Comparison of ENCODE assay signal across 8 mouse cellular contexts in the genomic region with DNA sequence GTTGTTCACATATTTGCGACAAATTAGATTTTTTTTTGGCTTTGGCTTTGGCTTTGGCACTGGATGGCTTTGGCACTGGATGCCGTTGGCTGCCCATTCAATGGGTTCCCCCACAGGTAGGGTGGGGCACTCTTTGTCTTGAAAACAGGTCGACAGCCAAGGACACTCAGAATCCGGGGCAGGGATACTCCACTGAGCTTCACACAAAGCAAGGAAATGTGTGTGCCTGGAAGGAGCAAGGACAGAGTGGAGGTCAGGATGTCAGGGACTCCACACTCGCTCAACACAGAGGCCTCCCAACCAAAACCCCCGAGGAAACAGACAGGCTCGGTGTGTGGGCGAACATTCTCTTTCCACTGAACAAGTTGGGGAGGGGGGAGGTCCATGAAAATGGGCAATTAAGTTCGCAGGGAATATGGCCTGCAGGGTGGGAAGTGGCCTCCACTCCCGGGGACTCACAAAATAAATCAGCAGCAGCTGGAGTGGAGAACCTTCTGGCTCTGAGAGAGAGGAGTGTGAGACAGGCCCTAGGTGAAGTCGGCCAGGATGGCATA. TPM values are rescaled to one million over a fixed set of nuclear protein-coding genes. Genes with fewer than 3 reads are reported as not detected.
DNase-seq lines count a peak whose midpoint lies in the region; ATAC-seq and TF ChIP-seq lines count a peak whose summit lies in the region.
"Had no signal": no experiment of that assay in that cellular context is flagged by ENCODE, and none has a peak within 500 bp of the region (broad histone marks: within the 10 kb centered on the region; RNA-seq: fewer than 3 reads in every experiment).

No protein-coding gene starts in this region.

- H3K36me3 ChIP-seq in kidney, embryonic 14.5 days (ENCODE audit: control insufficient read depth, insufficient read depth, low read length), result 0 out of 2 replicates have a peak, but pooled peaks cover 2% of the 10 kb centered on the region
- H3K36me3 ChIP-seq in heart, embryonic 13.5 days, result peaks cover 34% of the 10 kb centered on the region
- peaks cover 5% of the 10 kb centered on the region for H3K36me3 ChIP-seq in limb, embryonic 14.5 days (ENCODE audit: control insufficient read depth, insufficient read depth, low read length)

- H3K4me1 ChIP-seq in kidney, embryonic 14.5 days (ENCODE audit: control insufficient read depth, insufficient read depth, low read length), result peaks cover 13% of the 10 kb centered on the region
- peaks cover 48% of the 10 kb centered on the region for H3K4me1 ChIP-seq in heart, embryonic 13.5 days
- H3K4me1 ChIP-seq in limb, embryonic 14.5 days (ENCODE audit: control insufficient read depth, insufficient read depth, low read length), result peaks cover 60% of the 10 kb centered on the region

- intact Hi-C loops in left cerebral cortex, postnatal 36 days (cut with DNase I), result no loop called here

- H3K4me3 ChIP-seq in kidney, embryonic 14.5 days (ENCODE audit: low read length), result no peak overlapping the region
- no peak overlapping the region for H3K4me3 ChIP-seq in heart, embryonic 13.5 days
- H3K4me3 ChIP-seq in limb, embryonic 14.5 days (replicated peaks; ENCODE audit: low read length), result no peak overlapping the region

- no peak for TF ChIP-seq POLR2A in brain, embryonic 14.5 days (IDR thresholded peaks at IDR 0.05; ENCODE audit: borderline replicate concordance, extremely low read depth, insufficient read depth, insufficient read length, poor library complexity, severe bottlenecking)
- TF ChIP-seq POLR2A in limb, embryonic 14.5 days (IDR thresholded peaks at IDR 0.05; ENCODE audit: borderline replicate concordance, extremely low read depth, insufficient read depth, insufficient read length), result no peak

- ATAC-seq in kidney, embryonic 14.5 days (ENCODE audit: low FRiP score, low TSS enrichment), result no peak
- 0 out of 2 replicates have a peak, but pooled peaks have one; percentile 18 for ATAC-seq in heart, embryonic 13.5 days (ENCODE audit: extremely low read depth, insufficient number of reproducible peaks, low FRiP score, low TSS enrichment)
- ATAC-seq in limb, embryonic 14.5 days (ENCODE audit: low FRiP score, low read depth), result peak; percentile 45

- no peak overlapping the region for H3K4me2 ChIP-seq in kidney, embryonic 14.5 days (replicated peaks; ENCODE audit: low read depth, low read length)
- no peak overlapping the region for H3K4me2 ChIP-seq in heart, embryonic 13.5 days
- no peak overlapping the region for H3K4me2 ChIP-seq in limb, embryonic 14.5 days (replicated peaks; ENCODE audit: low read depth, low read length, severe bottlenecking)

- H3K9me3 ChIP-seq in kidney, embryonic 14.5 days (ENCODE audit: control insufficient read depth, low read length), result no peaks in the 10 kb centered on the region
- H3K9me3 ChIP-seq in heart, embryonic 13.5 days, result no peaks in the 10 kb centered on the region
- no peaks in the 10 kb centered on the region for H3K9me3 ChIP-seq in limb, embryonic 14.5 days (ENCODE audit: control insufficient read depth, low read length)

- no peak overlapping the region for H3K27ac ChIP-seq in kidney, embryonic 14.5 days (ENCODE audit: low read depth, low read length)
- H3K27ac ChIP-seq in heart, embryonic 13.5 days (replicated peaks), result no peak overlapping the region
- H3K27ac ChIP-seq in limb, embryonic 14.5 days (replicated peaks; ENCODE audit: low read depth, low read length), result peak overlapping the region; percentile 68
- H3K27ac ChIP-seq: macrophage had no signal

- H3K27me3 ChIP-seq in kidney, embryonic 14.5 days (ENCODE audit: control insufficient read depth, insufficient read depth, low read length), result 0 out of 2 replicates have a peak, but pooled peaks cover 4% of the 10 kb centered on the region
- no peaks in the 10 kb centered on the region for H3K27me3 ChIP-seq in heart, embryonic 13.5 days (replicated peaks)
- H3K27me3 ChIP-seq in limb, embryonic 14.5 days (ENCODE audit: control insufficient read depth, insufficient read depth, low read length), result 0 out of 2 replicates have a peak, but pooled peaks cover 4% of the 10 kb centered on the region

- DNase-seq in kidney, adult 11 months, result peak; percentile 23
- DNase-seq in brain, embryonic 14.5 days (ENCODE audit: low read depth), result peak; percentile 25
- DNase-seq in limb, embryonic 14.5 days (ENCODE audit: low spot score), result peak; percentile 48
- no peak for DNase-seq in urinary bladder, adult 18-20 months (ENCODE audit: low spot score in 2 of 2)
- no peak for DNase-seq in left cerebral cortex, postnatal 36 days (ENCODE audit: low spot score in 2 of 2)

- no peak overlapping the region for H3K9ac ChIP-seq in kidney, embryonic 14.5 days (ENCODE audit: low read depth, low read length)
- H3K9ac ChIP-seq in heart, embryonic 13.5 days, result peak overlapping the region; percentile 37; the same call in 1 of the 2 replicates
- H3K9ac ChIP-seq in limb, embryonic 14.5 days (ENCODE audit: low read depth, low read length, severe bottlenecking), result 0 out of 2 replicates have a peak overlapping the region, but pooled peaks have one; percentile 21

- no peak for TF ChIP-seq CTCF in brain, embryonic 14.5 days (IDR thresholded peaks at IDR 0.05; ENCODE audit: borderline replicate concordance, extremely low read depth, insufficient read depth, insufficient read length)

- WGBS in kidney, embryonic 14.5 days, result 28% methylated on average over 11 of the region's 11 CpGs
- WGBS in heart, embryonic 13.5 days, result 63% methylated on average over 11 of the region's 11 CpGs
- 18% methylated on average over 11 of the region's 11 CpGs for WGBS in limb, embryonic 14.5 days

RNA-seq across cellular contexts. Expression of a gene that starts 52.0 kb away (rescaled TPM):
- polyA plus RNA-seq in kidney, embryonic 14.5 days (2014; fragmentation: Nextera tagmentation; extraction: Ambion mirVana), result 0.34 and 0.73 TPM in 2 replicates
- 0.37 and 0.51 TPM in 2 replicates for polyA plus RNA-seq in brain, embryonic 14.5 days (2012; rRNA removed)
- 0.24 and 0.39 TPM in 2 replicates for polyA plus RNA-seq in heart, embryonic 13.5 days (2015; fragmentation: Nextera tagmentation; extraction: Ambion mirVana)
- 1.3 and 1.7 TPM in 2 replicates for polyA plus RNA-seq in limb, embryonic 14.5 days (2012; rRNA removed)
- polyA plus RNA-seq in limb, embryonic 14.5 days (2014; fragmentation: Nextera tagmentation; extraction: Ambion mirVana), result 0.18 and 0.58 TPM in 2 replicates
- total RNA-seq in left cerebral cortex, postnatal 36 days (2021), result under 1 TPM; 0.17 to 0.27 TPM
- polyA plus RNA-seq: macrophage had no signal

RNA-seq across cellular contexts. Expression of a gene that starts 58.9 kb away (rescaled TPM):
- polyA plus RNA-seq in kidney, embryonic 14.5 days (2014; fragmentation: Nextera tagmentation; extraction: Ambion mirVana), result 5.2 and 9.6 TPM in 2 replicates
- polyA plus RNA-seq in brain, embryonic 14.5 days (2012; rRNA removed), result 13.3 and 25.0 TPM in 2 replicates
- polyA plus RNA-seq in heart, embryonic 13.5 days (2015; fragmentation: Nextera tagmentation; extraction: Ambion mirVana), result 13.9 and 16.8 TPM in 2 replicates
- polyA plus RNA-seq in limb, embryonic 14.5 days (2012; rRNA removed), result 22.9 and 24.8 TPM in 2 replicates
- 23.7 and 24.2 TPM in 2 replicates for polyA plus RNA-seq in limb, embryonic 14.5 days (2014; fragmentation: Nextera tagmentation; extraction: Ambion mirVana)
- total RNA-seq in left cerebral cortex, postnatal 36 days (2021), result 100 to 1,000 TPM; 224 to 248 TPM

Comparison
In these comparisons a context has a peak if more than half of its experiments do, and no peak if none do; other contexts are left out.
1. DNase-seq: peak in kidney, adult 11 months (single experiment), brain, embryonic 14.5 days (single experiment) and limb, embryonic 14.5 days (single experiment); none in urinary bladder, adult 18-20 months (0 of 2) and left cerebral cortex, postnatal 36 days (0 of 2).